Mouse (Mus musculus): ENCODE results near the gene Lrrc38. TPM values are rescaled to one million over a fixed set of nuclear protein-coding genes. Genes with fewer than 3 reads are reported as not detected.

The Lrrc38 gene
- not detected for polyA plus RNA-seq (2017; shearing (Covaris generic))

DNA sequence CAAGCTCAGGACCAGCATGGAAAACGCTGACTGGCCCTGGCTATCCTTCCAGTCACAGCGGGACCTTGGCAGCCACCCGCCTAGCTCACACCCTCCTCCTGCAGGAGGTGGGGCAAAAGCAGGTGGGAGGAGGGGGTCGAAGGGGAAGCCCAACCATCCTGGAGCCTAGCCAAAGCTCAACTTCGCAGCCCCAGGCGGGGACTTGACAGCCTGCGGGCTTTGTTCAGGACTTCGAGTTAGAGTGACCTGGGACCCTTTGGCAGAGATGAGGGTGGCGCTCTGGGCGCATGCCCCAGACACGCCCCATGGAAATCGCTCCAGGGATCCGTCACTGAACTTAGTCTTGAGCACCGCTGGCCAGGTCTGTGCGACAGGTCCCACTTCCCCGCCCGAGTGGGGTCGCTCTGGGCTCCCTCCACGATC is at the start of gene Lrrc38:
TSS of gene Lrrc38 (plus strand) at position 274 of the 423 bp plus-strand sequence.

DNA sequence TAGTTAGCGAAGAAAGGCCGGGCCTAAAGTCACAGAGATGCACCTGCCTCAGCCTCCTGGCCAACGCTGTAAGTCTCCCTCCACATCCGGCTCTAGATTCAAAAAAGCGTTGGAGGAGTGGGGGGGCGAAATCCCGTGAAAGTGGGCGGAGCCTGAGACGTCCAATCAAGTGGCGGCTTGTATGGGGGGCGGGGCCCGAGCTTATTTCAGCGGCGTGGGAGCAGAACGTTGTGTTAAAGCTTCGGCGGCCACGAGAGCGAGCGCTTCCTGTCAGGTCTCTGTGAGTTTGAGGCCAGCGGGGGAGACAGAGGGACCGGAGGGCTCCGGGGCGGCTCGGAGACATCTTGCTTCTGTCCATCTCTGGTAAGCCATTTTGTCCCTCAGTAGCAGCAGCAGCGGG is 44.6 kb downstream of the Lrrc38 start, which contains the start of gene Pramel1:
TSS of gene Pramel1 (plus strand) at position 248 of the 400 bp plus-strand sequence.

DNA sequence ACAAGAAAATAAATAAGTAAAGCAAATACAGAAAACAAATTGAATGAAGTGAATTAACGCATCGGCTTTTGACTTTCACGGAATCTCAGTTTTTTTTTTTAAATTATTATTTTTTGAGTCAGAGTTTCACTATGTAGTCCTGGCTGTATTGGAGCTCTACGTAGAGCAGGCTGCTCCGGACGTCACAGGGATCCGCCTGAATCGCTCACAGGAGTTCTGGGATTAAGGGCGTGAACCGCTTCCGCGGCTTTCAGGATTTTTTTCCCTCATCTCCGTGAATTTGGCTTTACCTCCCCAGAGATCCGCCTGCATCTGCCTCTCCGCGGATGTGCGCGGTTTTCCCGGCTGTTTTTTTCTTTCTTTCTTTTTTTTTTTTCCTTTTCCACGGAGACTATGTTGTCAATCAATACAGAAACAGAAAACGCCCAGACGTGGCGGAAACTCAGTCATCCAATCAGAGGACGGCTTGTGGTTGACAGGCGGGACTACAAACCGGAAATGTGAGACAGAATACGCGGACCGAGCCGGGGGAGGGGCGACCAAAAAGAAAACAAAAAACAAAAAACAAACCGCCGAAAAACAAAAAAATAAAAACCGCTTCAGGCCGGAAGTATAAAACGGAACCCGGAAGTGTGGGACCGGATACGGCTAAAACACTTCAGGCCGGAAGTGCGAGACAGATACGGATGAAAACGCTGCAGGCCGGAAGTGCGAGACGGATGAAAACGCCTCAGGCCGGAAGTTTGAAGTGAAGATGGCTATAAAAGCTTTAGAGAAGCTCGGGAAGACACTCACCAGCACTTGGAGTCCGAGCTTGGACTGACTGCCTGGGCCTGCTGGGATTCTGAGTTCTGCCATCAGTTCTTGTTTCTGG is 62.9 kb downstream of the Lrrc38 start, which contains the start of gene Pramef8:
TSS of gene Pramef8 (plus strand) at position 208 of the 874 bp plus-strand sequence.

Other genes starting within 250 kb of the Lrrc38 start
- gene Prdm2, start 136.8 kb upstream of the Lrrc38 start, polyA plus RNA-seq (2017; shearing (Covaris generic)), result 33.2 TPM
- gene Pdpn, start 50.2 kb upstream of the Lrrc38 start, polyA plus RNA-seq (2017; shearing (Covaris generic)), result not detected
- gene Pramel1, start 44.7 kb downstream of the Lrrc38 start, polyA plus RNA-seq (2017; shearing (Covaris generic)), result not detected
- 47.5 TPM for gene Pramef8, start 62.7 kb downstream of the Lrrc38 start, polyA plus RNA-seq (2017; shearing (Covaris generic))
- gene Oog4, start 100.6 kb downstream of the Lrrc38 start, polyA plus RNA-seq (2017; shearing (Covaris generic)), result not detected
- not detected for gene Gm13043, start 161.6 kb downstream of the Lrrc38 start, polyA plus RNA-seq (2017; shearing (Covaris generic))
- not detected for gene Gm13040, start 186.2 kb downstream of the Lrrc38 start, polyA plus RNA-seq (2017; shearing (Covaris generic))
- gene BC080695, start 201.9 kb downstream of the Lrrc38 start, polyA plus RNA-seq (2017; shearing (Covaris generic)), result not detected
- not detected for gene Gm13057, start 202.0 kb downstream of the Lrrc38 start, polyA plus RNA-seq (2017; shearing (Covaris generic))

All from CD4-positive, CD25-positive, alpha-beta regulatory T cell, adult 9 weeks (primary cell).